Mouse (Mus musculus): ENCODE results near the gene Lactb. TPM values are rescaled to one million over a fixed set of nuclear protein-coding genes. Genes with fewer than 3 reads are reported as not detected.
A peak's percentile ranks its signal among the peaks of the same experiment; 100 is the strongest.
"Not testable (repeated sequence)": the region's sequence is repeated elsewhere in the genome, so short reads cannot be mapped to it uniquely, and the experiment has no call there.

Gene Lactb
- polyA plus RNA-seq, 1 experiment from 2014 or later: 7.5 TPM

DNA sequence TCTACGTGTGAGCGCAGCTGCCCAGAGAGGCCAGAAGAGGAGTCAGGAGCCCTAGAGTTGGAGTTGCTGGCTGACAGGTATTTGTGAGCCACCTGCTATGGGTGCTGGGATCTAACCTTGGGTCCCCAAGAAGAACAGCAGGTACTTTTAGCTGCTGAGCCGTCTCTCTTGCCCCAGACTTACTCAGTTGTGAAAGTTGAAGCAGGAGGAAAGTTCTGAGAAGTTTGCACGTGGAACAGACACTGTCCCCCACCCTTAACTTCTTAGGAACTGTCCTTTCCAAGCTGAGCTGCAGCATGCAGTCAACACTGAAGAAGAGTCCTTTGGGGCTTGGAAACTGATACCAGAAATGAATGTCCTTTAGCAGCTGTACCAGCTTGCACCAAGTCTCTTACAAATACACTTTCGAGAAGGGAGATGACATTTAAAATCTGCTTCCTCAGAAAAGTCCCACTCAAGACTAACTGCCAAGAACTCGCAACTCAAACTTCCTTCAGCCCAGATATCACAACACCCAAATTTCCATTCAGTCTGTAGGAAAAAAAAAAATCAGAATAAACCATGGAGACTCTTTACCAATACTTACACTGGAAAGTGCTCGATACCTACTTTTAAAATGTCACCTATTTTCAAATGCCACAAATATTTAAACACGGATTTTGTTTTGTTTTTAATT, 57.9 kb downstream of the Lactb start:
- H3K4me1 ChIP-seq: peaks cover 21% of the 10 kb centered on the region
- H3K27ac ChIP-seq: no peak overlapping the region
- WGBS: 81% methylated on average over 8 of the region's 8 CpGs
- no peak overlapping the region for H3K9ac ChIP-seq
- H3K4me3 ChIP-seq: no peak overlapping the region; the same call in 1 of the 2 replicates
- ATAC-seq (ENCODE audit: low FRiP score, low read depth): no peak
- H3K4me2 ChIP-seq (replicated peaks): no peak overlapping the region; the same call in 1 of the 2 replicates
- no peaks in the 10 kb centered on the region for H3K9me3 ChIP-seq
- H3K36me3 ChIP-seq: no peaks in the 10 kb centered on the region; the same call in 1 of the 2 replicates
- H3K27me3 ChIP-seq: no peaks in the 10 kb centered on the region

DNA sequence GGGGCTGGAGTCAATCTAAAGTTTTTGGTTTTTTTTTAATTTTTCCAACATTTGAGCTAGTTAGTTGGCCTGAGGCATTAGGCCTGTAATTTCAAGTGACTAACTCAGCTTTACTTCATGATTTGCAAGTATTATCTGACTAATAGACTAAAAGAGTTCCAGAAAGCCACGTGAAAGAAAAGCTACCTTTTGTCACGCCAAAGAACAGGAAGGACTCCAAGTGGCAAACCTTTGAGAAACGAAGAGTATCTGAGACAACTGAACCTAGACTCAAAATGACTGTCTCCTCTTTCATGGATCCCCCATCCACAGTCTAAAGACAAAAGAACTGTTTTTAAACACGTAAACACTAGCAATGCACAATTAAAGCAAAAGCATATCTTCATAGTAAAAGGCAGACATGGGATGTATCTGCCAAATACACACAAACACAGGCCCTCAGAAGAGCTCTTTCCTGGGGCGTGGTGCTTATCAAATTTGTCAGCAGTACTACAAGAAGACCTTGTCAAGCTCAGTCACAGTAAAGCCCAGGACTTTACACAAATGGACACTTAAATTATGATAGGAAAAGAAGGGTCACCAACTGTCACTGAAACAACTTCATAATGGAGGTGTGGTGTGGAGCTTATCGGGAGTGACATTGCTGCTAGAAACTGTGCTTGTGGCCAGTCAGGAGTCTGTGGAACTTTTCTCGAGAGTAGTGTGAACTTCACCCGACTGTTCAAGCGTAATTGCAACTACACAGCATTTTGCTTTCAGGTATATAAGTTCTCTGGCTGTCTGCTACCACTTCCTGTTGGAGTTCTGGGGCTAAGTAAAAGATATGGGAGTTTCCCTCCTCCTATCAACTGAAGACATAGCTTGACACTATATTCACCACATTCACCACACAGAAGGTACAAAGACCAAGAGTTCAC, 59.2 kb downstream of the Lactb start:
- WGBS: 86% methylated on average over 9 of the region's 9 CpGs
- Histone ChIP-seq H3K9ac (no peak overlapping the region), H3K27ac (no peak overlapping the region), H3K4me2 (replicated peaks) (no peak overlapping the region), H3K36me3 (no peaks in the 10 kb centered on the region; the same call in 1 of the 2 replicates), H3K9me3 (no peaks in the 10 kb centered on the region), H3K4me1 (peaks cover 21% of the 10 kb centered on the region), H3K4me3 (no peak overlapping the region), H3K27me3 (no peaks in the 10 kb centered on the region)
- ATAC-seq (ENCODE audit: low FRiP score, low read depth): no peak

DNA sequence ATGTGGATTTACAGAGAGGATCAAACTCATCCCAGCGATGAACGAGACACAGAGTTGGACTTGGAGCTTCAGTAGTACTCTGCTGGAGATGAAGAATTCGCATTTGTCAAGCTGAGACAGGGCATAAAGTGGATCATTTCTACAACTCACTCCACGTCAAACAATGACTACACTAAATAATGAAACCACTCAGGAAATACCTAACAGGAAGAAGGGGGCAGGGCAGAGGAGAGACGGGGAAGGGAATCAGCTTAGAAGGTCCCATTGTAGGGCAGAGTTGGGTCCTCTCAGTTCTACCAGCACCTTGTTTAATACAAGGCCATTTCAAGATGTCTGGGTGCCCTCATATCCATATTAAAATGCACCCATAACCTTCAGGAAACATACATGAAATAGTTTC, 59.9 kb downstream of the Lactb start:
- ATAC-seq (ENCODE audit: low FRiP score, low read depth): no peak
- WGBS: 85% methylated on average over 5 of the region's 5 CpGs
- Histone ChIP-seq H3K9me3 (no peaks in the 10 kb centered on the region), H3K9ac (no peak overlapping the region), H3K27ac (no peak overlapping the region), H3K4me2 (replicated peaks) (no peak overlapping the region), H3K4me3 (no peak overlapping the region), H3K36me3 (no peaks in the 10 kb centered on the region; the same call in 1 of the 2 replicates), H3K27me3 (no peaks in the 10 kb centered on the region), H3K4me1 (peaks cover 16% of the 10 kb centered on the region)

GRCm38 (mm10) chr9:66914540-66914939, 60.7 kb downstream of the Lactb start:
- Histone ChIP-seq H3K9ac (no peak overlapping the region), H3K27me3 (no peaks in the 10 kb centered on the region), H3K4me3 (no peak overlapping the region), H3K4me2 (replicated peaks) (no peak overlapping the region), H3K4me1 (peaks cover 16% of the 10 kb centered on the region), H3K36me3 (no peaks in the 10 kb centered on the region; the same call in 1 of the 2 replicates), H3K27ac (no peak overlapping the region), H3K9me3 (no peaks in the 10 kb centered on the region)
- 97% methylated on average over 3 of the region's 3 CpGs for WGBS
- no peak for ATAC-seq (ENCODE audit: low FRiP score, low read depth)

- not testable (repeated sequence) for ATAC-seq (ENCODE audit: low FRiP score, low read depth); H3K4me3 ChIP-seq; H3K4me2 ChIP-seq (replicated peaks); H3K36me3 ChIP-seq; H3K9ac ChIP-seq; H3K9me3 ChIP-seq; H3K27me3 ChIP-seq; H3K27ac ChIP-seq
- WGBS: 92% methylated on average over 5 of the region's 5 CpGs
- peaks cover 13% of the 10 kb centered on the region for H3K4me1 ChIP-seq
These were observed 61.9 kb downstream of the Lactb start for GRCm38 (mm10) chr9:66913254-66913934.

DNA sequence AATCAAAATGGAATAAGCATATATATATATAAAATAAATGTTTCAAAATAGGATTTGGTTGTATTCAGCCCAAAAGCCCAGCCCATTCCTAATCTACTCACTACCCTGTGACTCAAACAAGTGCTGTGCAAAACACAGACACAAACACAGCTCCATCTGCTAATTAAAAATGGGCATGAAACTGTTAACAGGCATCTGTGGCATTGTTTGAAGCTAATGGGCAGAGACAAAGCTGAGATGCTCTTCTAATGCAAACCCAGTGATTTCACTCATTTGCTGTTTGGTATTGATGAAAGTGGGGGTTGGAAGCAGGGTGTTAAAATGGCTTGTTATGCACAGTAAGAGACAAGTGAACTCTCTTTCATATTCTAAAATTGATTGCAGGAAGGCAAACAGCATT, 63.0 kb downstream of the Lactb start:
- ATAC-seq (ENCODE audit: low FRiP score, low read depth): no peak
- Histone ChIP-seq H3K27ac (no peak overlapping the region), H3K4me3 (no peak overlapping the region), H3K4me2 (replicated peaks) (no peak overlapping the region), H3K27me3 (no peaks in the 10 kb centered on the region), H3K4me1 (peaks cover 4% of the 10 kb centered on the region), H3K9me3 (no peaks in the 10 kb centered on the region), H3K9ac (no peak overlapping the region), H3K36me3 (no peaks in the 10 kb centered on the region; the same call in 1 of the 2 replicates)

DNA sequence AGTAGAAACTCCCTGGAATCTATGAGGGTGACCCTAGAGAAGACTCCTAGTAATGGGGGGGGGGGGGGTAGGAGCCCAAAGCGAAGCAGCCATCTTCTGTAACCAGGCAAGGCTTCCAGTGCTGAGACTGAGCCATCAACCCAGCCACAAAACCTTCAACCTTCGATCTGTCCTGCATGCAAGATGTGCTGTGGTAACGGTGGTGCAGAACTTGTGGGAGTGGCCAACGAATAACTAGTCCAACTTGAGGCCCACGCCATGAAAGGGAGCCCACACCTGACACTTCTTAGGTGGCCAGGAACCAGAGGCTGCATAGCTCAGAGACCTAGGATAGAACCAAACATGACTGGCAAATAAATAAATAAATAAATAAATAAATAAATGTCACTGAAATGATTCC, 64.6 kb downstream of the Lactb start:
- Histone ChIP-seq H3K27ac (no peak overlapping the region), H3K4me2 (replicated peaks) (no peak overlapping the region), H3K4me1 (peaks cover 11% of the 10 kb centered on the region), H3K4me3 (no peak overlapping the region), H3K27me3 (no peaks in the 10 kb centered on the region), H3K9me3 (no peaks in the 10 kb centered on the region), H3K9ac (no peak overlapping the region), H3K36me3 (no peaks in the 10 kb centered on the region; the same call in 1 of the 2 replicates)
- 89% methylated on average over 5 of the region's 5 CpGs for WGBS
- no peak for ATAC-seq (ENCODE audit: low FRiP score, low read depth)

- H3K27ac ChIP-seq: no peak overlapping the region
- no peak overlapping the region for H3K4me2 ChIP-seq (replicated peaks)
- H3K27me3 ChIP-seq: no peaks in the 10 kb centered on the region
- no peak overlapping the region for H3K4me3 ChIP-seq
- peaks cover 11% of the 10 kb centered on the region for H3K4me1 ChIP-seq
- no peaks in the 10 kb centered on the region for H3K9me3 ChIP-seq
- ATAC-seq (ENCODE audit: low FRiP score, low read depth): no peak
- 74% methylated on average over 7 of the region's 7 CpGs for WGBS
- no peaks in the 10 kb centered on the region; the same call in 1 of the 2 replicates for H3K36me3 ChIP-seq
- no peak overlapping the region for H3K9ac ChIP-seq
These were observed 65.4 kb downstream of the Lactb start for GRCm38 (mm10) chr9:66909922-66910321.

DNA sequence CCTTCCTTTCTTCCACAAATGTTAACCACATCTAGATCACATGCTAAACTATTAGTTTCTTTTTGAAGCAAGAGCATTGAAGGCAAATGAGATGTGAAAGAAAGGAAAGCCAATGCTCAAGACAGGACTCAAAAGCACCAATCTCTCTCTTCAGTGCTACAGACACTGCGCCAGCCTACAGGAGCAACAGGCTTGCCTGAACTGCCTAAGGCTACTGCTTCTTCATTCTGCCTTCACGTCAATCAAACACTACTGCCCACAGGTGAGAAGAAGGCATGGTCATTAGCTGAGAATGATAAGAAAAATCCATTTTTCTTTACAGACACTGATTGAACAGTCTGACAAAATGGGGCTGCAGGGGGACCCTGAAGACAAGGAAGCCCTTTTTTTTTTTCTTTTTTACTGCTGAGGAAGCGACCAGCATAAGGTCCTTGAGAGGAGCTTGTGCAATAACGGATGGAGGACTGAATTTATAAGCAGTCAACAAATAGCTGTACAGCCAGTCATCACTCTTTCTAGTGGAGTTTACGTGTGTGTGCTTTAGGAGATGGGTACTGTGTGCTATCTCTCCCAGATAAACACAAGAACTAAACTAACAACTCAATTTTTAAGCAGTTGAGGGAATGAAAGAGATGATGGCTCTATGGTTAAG, 67.4 kb downstream of the Lactb start:
- Histone ChIP-seq H3K27me3 (no peaks in the 10 kb centered on the region), H3K9me3 (no peaks in the 10 kb centered on the region), H3K27ac (no peak overlapping the region), H3K4me1 (peaks cover 11% of the 10 kb centered on the region), H3K9ac (no peak overlapping the region), H3K36me3 (peaks cover 4% of the 10 kb centered on the region), H3K4me2 (replicated peaks) (no peak overlapping the region), H3K4me3 (no peak overlapping the region)
- WGBS: 89% methylated on average over 5 of the region's 5 CpGs
- no peak for ATAC-seq (ENCODE audit: low FRiP score, low read depth)

DNA sequence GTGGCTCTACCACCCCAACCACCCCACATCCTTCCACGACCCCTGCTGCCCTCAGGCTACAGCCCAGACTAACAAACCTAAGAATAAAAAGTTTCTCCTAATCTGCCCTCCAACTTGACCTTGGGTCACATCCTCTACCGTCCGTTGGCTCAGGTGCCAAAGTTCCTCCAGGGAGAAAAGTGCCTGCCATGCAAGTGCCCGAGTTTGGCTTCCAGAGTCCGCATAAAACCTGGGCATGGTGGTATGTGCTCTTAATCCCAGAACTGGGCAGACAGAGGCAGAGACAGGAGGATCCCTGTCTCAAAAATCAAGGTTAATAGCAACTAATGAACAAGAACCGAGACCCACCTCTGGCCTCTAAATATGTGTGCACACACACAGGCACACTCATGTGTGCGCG, 68.2 kb downstream of the Lactb start:
- H3K36me3 ChIP-seq: peaks cover 4% of the 10 kb centered on the region; the same call in 1 of the 2 replicates
- H3K9me3 ChIP-seq: no peaks in the 10 kb centered on the region
- no peak overlapping the region for H3K9ac ChIP-seq
- H3K27me3 ChIP-seq: no peaks in the 10 kb centered on the region
- peaks cover 11% of the 10 kb centered on the region for H3K4me1 ChIP-seq
- no peak overlapping the region for H3K4me2 ChIP-seq (replicated peaks)
- WGBS: 87% methylated on average over 8 of the region's 8 CpGs
- no peak overlapping the region for H3K4me3 ChIP-seq
- H3K27ac ChIP-seq: no peak overlapping the region
- no peak for ATAC-seq (ENCODE audit: low FRiP score, low read depth)

- Histone ChIP-seq H3K4me3 (no peak overlapping the region), H3K4me2 (replicated peaks) (no peak overlapping the region), H3K27ac (no peak overlapping the region), H3K9ac (0 out of 2 replicates have a peak overlapping the region, but pooled peaks have one; percentile 19), H3K4me1 (peaks cover 11% of the 10 kb centered on the region), H3K9me3 (no peaks in the 10 kb centered on the region), H3K36me3 (peaks cover 4% of the 10 kb centered on the region; the same call in 1 of the 2 replicates), H3K27me3 (no peaks in the 10 kb centered on the region)
- WGBS: 77% methylated on average over 9 of the region's 9 CpGs
- ATAC-seq (ENCODE audit: low FRiP score, low read depth): no peak
These were observed 69.3 kb downstream of the Lactb start for GRCm38 (mm10) chr9:66905990-66906389.
